Mouse (Mus musculus) olfactory bulb, adult 2 months (tissue): Measurements from ENCODE around the gene Zfp28. TPM values are rescaled to one million over a fixed set of nuclear protein-coding genes. Genes with fewer than 3 reads are reported as not detected.
A peak's percentile ranks its signal among the peaks of the same experiment; 100 is the strongest.
"Not testable (repeated sequence)": the region's sequence is repeated elsewhere in the genome, so short reads cannot be mapped to it uniquely, and the experiment has no call there.

Source experiments
- H3K27ac ChIP-seq: fragments of 200-500 bp; 2 replicates; pipeline ENCODE4 v1.5.1; 2012; ENCODE audit warnings: low read depth, low read length; ENCODE audit not compliant: insufficient read depth
- H3K4me1 ChIP-seq: fragments of 200-500 bp; 2 replicates; pipeline ENCODE4 v1.6.1; 2012; ENCODE audit warnings: low read length; ENCODE audit not compliant: control insufficient read depth, insufficient read depth
- H3K4me3 ChIP-seq: fragments of 200-500 bp; 2 replicates; pipeline ENCODE4 v1.5.1; 2012; ENCODE audit warnings: mild to moderate bottlenecking, low read depth, low read length, moderate library complexity; ENCODE audit not compliant: insufficient read depth
- CTCF ChIP-seq: fragments of 200-500 bp; IDR thresholded peaks from 2 replicates; pipeline ENCODE4 v1.5.1; 2012; ENCODE audit warnings: low read depth, mild to moderate bottlenecking, low read length, moderate library complexity; ENCODE audit not compliant: insufficient read depth
- POLR2A ChIP-seq: fragments of 200-500 bp; IDR thresholded peaks from 2 replicates; pipeline ENCODE4 v1.6.1; 2012; ENCODE audit warnings: mild to moderate bottlenecking, low read depth, low read length, moderate library complexity; ENCODE audit not compliant: insufficient read depth
- WGBS: fragments of 180-500 bp; shearing (Covaris S2); methylation state at CpG from one replicate; pipeline ENCODE4 v1.1.7; 2018; 5-methylcytosine and 5-hydroxymethylcytosine counted together
- polyA plus RNA-seq: library from polyadenylated mRNA; stranded (reverse); fragments of >200 nt; gene quantifications from 2 replicates; pipeline ENCODE4 v1.2.4, GENCODE M21; 2012; ENCODE audit warnings: low replicate concordance; ENCODE audit not compliant: missing spikeins, insufficient read depth, insufficient read length

Gene Zfp28
- polyA plus RNA-seq, 1 experiment: not detected

- Histone ChIP-seq H3K4me3 (peak overlapping the region; percentile 58), H3K4me1 (no peaks in the 10 kb centered on the region), H3K27ac (peak overlapping the region; percentile 85)
- WGBS: under 1% methylated on average over 38 of the region's 38 CpGs
- peak; percentile 43; the same call in 1 of the 2 replicates for TF ChIP-seq POLR2A
- TF ChIP-seq CTCF: no peak
Observed at GRCm38 (mm10) chr7:6362268-6363046, 20.6 kb upstream of the Zfp28 start.

- peak; percentile 72 for TF ChIP-seq POLR2A
- TF ChIP-seq CTCF: no peak
- peak within 1 kb of the TSS; percentile 85 for H3K27ac ChIP-seq
- under 1% methylated on average over 23 of the region's 23 CpGs for WGBS
- peak within 1 kb of the TSS; percentile 58 for H3K4me3 ChIP-seq
- no peaks in the 10 kb centered on the region for H3K4me1 ChIP-seq
Observed at GRCm38 (mm10) chr7:6363047-6363488, 20.0 kb upstream of the Zfp28 start, which contains the start of gene Zfp78. Gene Zfp78 (plus strand): TSS chr7:6363280.

GRCm38 (mm10) chr7:6364761-6365160, 18.3 kb upstream of the Zfp28 start:
- no peak overlapping the region for H3K27ac ChIP-seq

GRCm38 (mm10) chr7:6367185-6367584, 15.9 kb upstream of the Zfp28 start:
- no peak for TF ChIP-seq POLR2A
- TF ChIP-seq CTCF: no peak
- Histone ChIP-seq H3K4me3 (no peak overlapping the region), H3K4me1 (no peaks in the 10 kb centered on the region), H3K27ac (no peak overlapping the region)
- 85% methylated on average over 5 of the region's 5 CpGs for WGBS

More at GRCm38 (mm10) chr7:6364761-6365160, 18.3 kb upstream of the Zfp28 start:
- TF ChIP-seq CTCF: no peak
- no peak for TF ChIP-seq POLR2A
- Histone ChIP-seq H3K4me3 (no peak overlapping the region), H3K4me1 (no peaks in the 10 kb centered on the region)
- WGBS: 78% methylated on average over 1 of the region's 1 CpGs

- not testable (repeated sequence) for H3K4me1 ChIP-seq, H3K27ac ChIP-seq, H3K4me3 ChIP-seq
- WGBS: 88% methylated on average over 5 of the region's 5 CpGs
Observed at GRCm38 (mm10) chr7:6368146-6368545, 14.9 kb upstream of the Zfp28 start.

GRCm38 (mm10) chr7:6369460-6369859, 13.6 kb upstream of the Zfp28 start:
- WGBS: 86% methylated on average over 3 of the region's 3 CpGs
- TF ChIP-seq CTCF (no peak), POLR2A (no peak)

GRCm38 (mm10) chr7:6372993-6373392, 10.1 kb upstream of the Zfp28 start:
- 93% methylated on average over 3 of the region's 3 CpGs for WGBS
- H3K27ac ChIP-seq: no peak overlapping the region
- H3K4me1 ChIP-seq: no peaks in the 10 kb centered on the region
- no peak for TF ChIP-seq POLR2A
- TF ChIP-seq CTCF: no peak
- H3K4me3 ChIP-seq: no peak overlapping the region

More at GRCm38 (mm10) chr7:6369460-6369859, 13.6 kb upstream of the Zfp28 start:
- Histone ChIP-seq H3K4me1 (no peaks in the 10 kb centered on the region), H3K4me3 (no peak overlapping the region), H3K27ac (no peak overlapping the region)

GRCm38 (mm10) chr7:6378441-6378840, 4.7 kb upstream of the Zfp28 start:
- H3K27ac ChIP-seq: no peak overlapping the region
- no peaks in the 10 kb centered on the region; the same call in 1 of the 2 replicates for H3K4me1 ChIP-seq
- H3K4me3 ChIP-seq: no peak overlapping the region
- no peak for TF ChIP-seq POLR2A
- no peak for TF ChIP-seq CTCF
- WGBS: 87% methylated on average over 8 of the region's 8 CpGs

GRCm38 (mm10) chr7:6381431-6381830, 1.7 kb upstream of the Zfp28 start:
- 88% methylated on average over 2 of the region's 2 CpGs for WGBS
- TF ChIP-seq CTCF (no peak), POLR2A (no peak)
- H3K4me1 ChIP-seq: no peaks in the 10 kb centered on the region; the same call in 1 of the 2 replicates
- H3K4me3 ChIP-seq: no peak overlapping the region
- H3K27ac ChIP-seq: no peak overlapping the region
